ENCODE assay signal across 27 mouse cellular contexts in the genomic region with DNA sequence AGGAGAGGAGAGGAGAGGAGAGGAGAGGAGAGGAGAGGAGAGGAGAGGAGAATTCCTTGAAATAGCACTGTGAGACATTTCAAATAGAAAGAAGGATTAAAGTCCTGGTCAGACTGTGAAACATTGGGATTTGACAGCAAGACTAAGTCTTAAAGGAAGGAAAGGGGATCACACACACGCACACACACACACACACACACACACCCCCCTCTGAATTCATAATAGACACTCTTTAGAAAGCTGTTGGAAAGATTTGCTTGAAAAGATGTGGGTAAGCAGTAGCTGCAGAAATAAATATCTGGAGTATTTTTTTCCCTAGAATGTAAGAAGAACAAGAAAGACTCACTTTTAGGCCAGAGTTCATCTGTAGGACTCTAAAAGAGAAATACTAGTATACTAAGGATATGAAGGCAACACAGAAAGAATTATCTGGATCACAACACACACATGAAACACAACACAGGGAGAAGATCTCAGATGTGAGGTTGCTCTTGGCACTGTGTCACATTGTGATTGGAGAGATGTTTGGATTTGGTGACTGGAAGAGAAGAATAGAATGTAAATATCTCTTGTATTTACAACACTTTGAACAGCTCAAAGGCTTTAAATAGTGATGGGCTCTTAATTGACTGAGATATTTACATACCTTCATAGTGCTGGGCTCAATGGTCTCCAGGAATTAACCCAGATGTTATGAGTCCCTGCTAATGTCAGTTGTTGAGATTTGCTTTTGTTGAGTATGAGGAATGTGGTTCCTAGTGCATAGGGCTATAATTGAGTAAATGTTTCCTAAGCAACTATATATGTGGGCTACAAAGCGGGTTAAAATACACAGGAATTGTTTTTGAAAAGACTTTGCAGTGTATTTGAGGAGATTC. TPM values are rescaled to one million over a fixed set of nuclear protein-coding genes. Genes with fewer than 3 reads are reported as not detected.
"Had no signal": no experiment of that assay in that cellular context is flagged by ENCODE, and none has a peak within 500 bp of the region (broad histone marks: within the 10 kb centered on the region; RNA-seq: fewer than 3 reads in every experiment).

No protein-coding gene starts in this region.

- DNase-seq: gastrocnemius, adult 2 months; gastrocnemius, postnatal 10 days; gastrocnemius, postnatal 25 days; heart, adult 18-20 months; heart, postnatal 10 days; heart, postnatal 4 days; kidney, adult 18-20 months; kidney, adult 8-10 months; kidney, postnatal 10 days; kidney, postnatal 25 days; kidney, postnatal 4 days had no signal

- H3K36me3 ChIP-seq: heart, embryonic 10.5 days; heart, embryonic 12.5 days; hindbrain, embryonic 10.5 days; hindbrain, embryonic 12.5 days; intestine, embryonic 15.5 days; limb, embryonic 10.5 days; limb, embryonic 12.5 days had no signal

- H3K9me3 ChIP-seq: heart, embryonic 10.5 days; heart, embryonic 12.5 days; hindbrain, embryonic 10.5 days; hindbrain, embryonic 12.5 days; intestine, embryonic 15.5 days; limb, embryonic 10.5 days; limb, embryonic 12.5 days had no signal

- H3K9ac ChIP-seq: heart, embryonic 12.5 days; hindbrain, embryonic 12.5 days; hindbrain, embryonic 14.5 days; intestine, embryonic 15.5 days; limb, embryonic 12.5 days had no signal

- H3K4me2 ChIP-seq: heart, embryonic 12.5 days; hindbrain, embryonic 12.5 days; hindbrain, embryonic 14.5 days; intestine, embryonic 15.5 days; limb, embryonic 12.5 days had no signal

- ATAC-seq: forebrain, embryonic 16.5 days; hindbrain, embryonic 16.5 days; inflammation-experienced regulatory T-cells, adult 6 months; intestine, embryonic 15.5 days; intestine, postnatal 0 days had no signal

- H3K27me3 ChIP-seq: heart, embryonic 12.5 days; hindbrain, embryonic 12.5 days; intestine, embryonic 15.5 days had no signal

- H3K4me1 ChIP-seq: intestine, embryonic 15.5 days had no signal

- H3K27ac ChIP-seq: gastrocnemius, adult 2 months; heart, embryonic 10.5 days; hindbrain, embryonic 10.5 days; hindbrain, embryonic 12.5 days; hindbrain, embryonic 14.5 days; intestine, embryonic 15.5 days; layer of hippocampus, adult 2 months; left cerebral cortex, adult 2 months; limb, embryonic 10.5 days; limb, embryonic 12.5 days had no signal

- H3K4me3 ChIP-seq: gastrocnemius, adult 2 months; heart, embryonic 10.5 days; heart, embryonic 12.5 days; hindbrain, embryonic 10.5 days; hindbrain, embryonic 12.5 days; intestine, embryonic 15.5 days; layer of hippocampus, adult 2 months; left cerebral cortex, adult 2 months; limb, embryonic 10.5 days; limb, embryonic 12.5 days had no signal

RNA-seq across cellular contexts. Expression of gene Egfem1, which starts 50.5 kb away (rescaled TPM):
- total RNA-seq: gastrocnemius, postnatal 25 days; granulocyte monocyte progenitor cell, adult 5-6 weeks; heart, adult 18-20 months; heart, postnatal 25 days had no signal
- polyA plus RNA-seq: inflammation-experienced regulatory T-cells, adult 6 months had no signal
